Mouse (Mus musculus): ENCODE results near the gene Gm45717. TPM values are rescaled to one million over a fixed set of nuclear protein-coding genes. Genes with fewer than 3 reads are reported as not detected.

Gm45717 gene
- polyA plus RNA-seq, 1 experiment, result 1.1 TPM

- H3K27ac ChIP-seq (ENCODE audit: insufficient read depth, low read depth, low read length), result peak overlapping the region; percentile 85; the same call in 1 of the 2 replicates
- peaks cover 8% of the 10 kb centered on the region for H3K4me1 ChIP-seq (ENCODE audit: control insufficient read depth, insufficient read depth, insufficient read length, low read length)
- no peaks in the 10 kb centered on the region for H3K27me3 ChIP-seq (ENCODE audit: control insufficient read depth, insufficient read depth, low read length)
- 87% methylated on average over 10 of the region's 10 CpGs for WGBS
- TF ChIP-seq POLR2A (IDR thresholded peaks at IDR 0.05; ENCODE audit: low read depth, low read length), result no peak
- TF ChIP-seq CTCF (IDR thresholded peaks at IDR 0.05; ENCODE audit: extremely low read depth, insufficient read length, insufficient replicate concordance, low read depth, low read length), result no peak
- H3K36me3 ChIP-seq (ENCODE audit: control insufficient read depth, insufficient read depth, low read length), result peaks cover 9% of the 10 kb centered on the region
- no peak overlapping the region for H3K4me3 ChIP-seq (ENCODE audit: low read depth, low read length)
These were observed 12.9 kb downstream of the Gm45717 start for GRCm38 (mm10) chr7:140942811-140943210.

GRCm38 (mm10) chr7:140942341-140942740, 13.4 kb downstream of the Gm45717 start:
- Histone ChIP-seq H3K27me3 (ENCODE audit: control insufficient read depth, insufficient read depth, low read length) (no peaks in the 10 kb centered on the region), H3K27ac (ENCODE audit: insufficient read depth, low read depth, low read length) (peak overlapping the region; percentile 85), H3K4me1 (ENCODE audit: control insufficient read depth, insufficient read depth, insufficient read length, low read length) (peaks cover 8% of the 10 kb centered on the region), H3K36me3 (ENCODE audit: control insufficient read depth, insufficient read depth, low read length) (peaks cover 9% of the 10 kb centered on the region), H3K4me3 (ENCODE audit: low read depth, low read length) (peak overlapping the region; percentile 68)
- WGBS, result 32% methylated on average over 9 of the region's 9 CpGs
- TF ChIP-seq CTCF (IDR thresholded peaks at IDR 0.05; ENCODE audit: extremely low read depth, insufficient read length, insufficient replicate concordance, low read depth, low read length) (no peak), POLR2A (IDR thresholded peaks at IDR 0.05; ENCODE audit: low read depth, low read length) (no peak)

GRCm38 (mm10) chr7:140941222-140942051, 14.3 kb downstream of the Gm45717 start, which contains the start of gene Pgghg:
Pgghg (plus strand) TSS chr7:140941391.
- no peaks in the 10 kb centered on the region for H3K27me3 ChIP-seq (ENCODE audit: control insufficient read depth, insufficient read depth, low read length)
- H3K27ac ChIP-seq (ENCODE audit: insufficient read depth, low read depth, low read length), result peak within 1 kb of the TSS; percentile 85
- H3K4me1 ChIP-seq (ENCODE audit: control insufficient read depth, insufficient read depth, insufficient read length, low read length), result peaks cover 8% of the 10 kb centered on the region
- peak within 1 kb of the TSS; percentile 68 for H3K4me3 ChIP-seq (ENCODE audit: low read depth, low read length)
- WGBS, result under 1% methylated on average over 33 of the region's 33 CpGs
- peaks cover 9% of the 10 kb centered on the region for H3K36me3 ChIP-seq (ENCODE audit: control insufficient read depth, insufficient read depth, low read length)
- TF ChIP-seq CTCF (IDR thresholded peaks at IDR 0.05; ENCODE audit: extremely low read depth, insufficient read length, insufficient replicate concordance, low read depth, low read length) (peak; percentile 95), POLR2A (IDR thresholded peaks at IDR 0.05; ENCODE audit: low read depth, low read length) (peak; percentile 39)

- TF ChIP-seq POLR2A (IDR thresholded peaks at IDR 0.05; ENCODE audit: low read depth, low read length), result no peak
- no peak for TF ChIP-seq CTCF (IDR thresholded peaks at IDR 0.05; ENCODE audit: extremely low read depth, insufficient read length, insufficient replicate concordance, low read depth, low read length)
- 31% methylated on average over 8 of the region's 8 CpGs for WGBS
- Histone ChIP-seq H3K36me3 (ENCODE audit: control insufficient read depth, insufficient read depth, low read length) (no peaks in the 10 kb centered on the region), H3K4me3 (ENCODE audit: low read depth, low read length) (no peak overlapping the region), H3K4me1 (ENCODE audit: control insufficient read depth, insufficient read depth, insufficient read length, low read length) (peaks cover 11% of the 10 kb centered on the region), H3K27ac (ENCODE audit: insufficient read depth, low read depth, low read length) (peak overlapping the region; percentile 33; the same call in 1 of the 2 replicates), H3K27me3 (ENCODE audit: control insufficient read depth, insufficient read depth, low read length) (no peaks in the 10 kb centered on the region)
These were observed 16.0 kb downstream of the Gm45717 start for GRCm38 (mm10) chr7:140939669-140940171.

GRCm38 (mm10) chr7:140938896-140939295, 16.8 kb downstream of the Gm45717 start:
- Histone ChIP-seq H3K36me3 (ENCODE audit: control insufficient read depth, insufficient read depth, low read length) (no peaks in the 10 kb centered on the region), H3K27ac (ENCODE audit: insufficient read depth, low read depth, low read length) (no peak overlapping the region), H3K4me3 (ENCODE audit: low read depth, low read length) (no peak overlapping the region), H3K27me3 (ENCODE audit: control insufficient read depth, insufficient read depth, low read length) (no peaks in the 10 kb centered on the region), H3K4me1 (ENCODE audit: control insufficient read depth, insufficient read depth, insufficient read length, low read length) (peaks cover 16% of the 10 kb centered on the region)
- 81% methylated on average over 2 of the region's 2 CpGs for WGBS
- TF ChIP-seq CTCF (IDR thresholded peaks at IDR 0.05; ENCODE audit: extremely low read depth, insufficient read length, insufficient replicate concordance, low read depth, low read length) (no peak), POLR2A (IDR thresholded peaks at IDR 0.05; ENCODE audit: low read depth, low read length) (no peak)

- 63% methylated on average over 3 of the region's 3 CpGs for WGBS
- H3K4me3 ChIP-seq (ENCODE audit: low read depth, low read length), result no peak overlapping the region
- no peaks in the 10 kb centered on the region for H3K27me3 ChIP-seq (ENCODE audit: control insufficient read depth, insufficient read depth, low read length)
- H3K4me1 ChIP-seq (ENCODE audit: control insufficient read depth, insufficient read depth, insufficient read length, low read length), result peaks cover 16% of the 10 kb centered on the region
- no peaks in the 10 kb centered on the region for H3K36me3 ChIP-seq (ENCODE audit: control insufficient read depth, insufficient read depth, low read length)
- no peak overlapping the region for H3K27ac ChIP-seq (ENCODE audit: insufficient read depth, low read depth, low read length)
- TF ChIP-seq POLR2A (IDR thresholded peaks at IDR 0.05; ENCODE audit: low read depth, low read length), result no peak
- TF ChIP-seq CTCF (IDR thresholded peaks at IDR 0.05; ENCODE audit: extremely low read depth, insufficient read length, insufficient replicate concordance, low read depth, low read length), result peak; percentile 30; the same call in 1 of the 2 replicates
These were observed 17.3 kb downstream of the Gm45717 start for GRCm38 (mm10) chr7:140938436-140938835.

GRCm38 (mm10) chr7:140927181-140927580, 28.6 kb downstream of the Gm45717 start:
- Histone ChIP-seq H3K36me3 (ENCODE audit: control insufficient read depth, insufficient read depth, low read length) (peaks cover 62% of the 10 kb centered on the region), H3K4me1 (ENCODE audit: control insufficient read depth, insufficient read depth, insufficient read length, low read length) (peaks cover 21% of the 10 kb centered on the region), H3K27ac (ENCODE audit: insufficient read depth, low read depth, low read length) (no peak overlapping the region), H3K27me3 (ENCODE audit: control insufficient read depth, insufficient read depth, low read length) (no peaks in the 10 kb centered on the region), H3K4me3 (ENCODE audit: low read depth, low read length) (no peak overlapping the region)
- WGBS, result 68% methylated on average over 6 of the region's 6 CpGs
- TF ChIP-seq POLR2A (IDR thresholded peaks at IDR 0.05; ENCODE audit: low read depth, low read length), result no peak
- no peak for TF ChIP-seq CTCF (IDR thresholded peaks at IDR 0.05; ENCODE audit: extremely low read depth, insufficient read length, insufficient replicate concordance, low read depth, low read length)

All from small intestine, adult 2 months (tissue).